Mouse (Mus musculus) G1E (cell line): ENCODE measurements around the gene Lrmda.

Source experiments
- CTCF ChIP-seq: IDR thresholded peaks from 2 replicates; pipeline ENCODE4 v1.5.1; 2012; ENCODE audit warnings: low read depth, low read length, inconsistent platforms, mixed read lengths
- GATA1 ChIP-seq: IDR thresholded peaks from 2 replicates; pipeline ENCODE4 v1.6.1; 2012; ENCODE audit warnings: borderline replicate concordance, low read length, inconsistent platforms, mixed read lengths
- POLR2AphosphoS5 ChIP-seq: IDR thresholded peaks from 2 replicates; pipeline ENCODE4 v1.6.1; 2012; ENCODE audit warnings: low read depth, low read length, inconsistent platforms; ENCODE audit not compliant: insufficient replicate concordance

GRCm38 (mm10) chr14:21982592-21983310 lies 36.8 kb upstream of the Lrmda start:
- TF ChIP-seq POLR2AphosphoS5 (no peak), CTCF (no peak), GATA1 (no peak)
